Mouse (Mus musculus): Measurements from ENCODE around the gene Sept1. TPM values are rescaled to one million over a fixed set of nuclear protein-coding genes. Genes with fewer than 3 reads are reported as not detected.

Sept1 gene
- total RNA-seq, 2 experiments from 2014 or later = 21.7 to 38.6 TPM

Other genes starting within 250 kb of the Sept1 start
- gene Mvp, start 218.5 kb downstream of the Sept1 start, total RNA-seq (2015) = 2.2 and 5.1 TPM in 2 replicates
- 17.4 and 19.2 TPM in 2 replicates for gene Mvp, start 218.5 kb downstream of the Sept1 start, total RNA-seq (2017)
- gene Pagr1b, start 216.6 kb downstream of the Sept1 start, total RNA-seq (2015) = not detected in 2 replicates
- gene Pagr1b, start 216.6 kb downstream of the Sept1 start, total RNA-seq (2017) = not detected in 2 replicates
- 44.2 and 55.4 TPM in 2 replicates for gene Pagr1a, start 215.8 kb downstream of the Sept1 start, total RNA-seq (2015)
- gene Pagr1a, start 215.8 kb downstream of the Sept1 start, total RNA-seq (2017) = 39.8 and 48.1 TPM in 2 replicates
- 0.69 TPM in 1 of 2 replicates, not detected in the other for gene Gm42742, start 212.0 kb downstream of the Sept1 start, total RNA-seq (2015)
- 0.21 and 3.7 TPM in 2 replicates for gene Gm42742, start 212.0 kb downstream of the Sept1 start, total RNA-seq (2017)
- 0.74 and 1.1 TPM in 2 replicates for gene Prrt2, start 211.9 kb downstream of the Sept1 start, total RNA-seq (2015)
- gene Prrt2, start 211.9 kb downstream of the Sept1 start, total RNA-seq (2017) = 0.44 TPM in 1 of 2 replicates, not detected in the other
- gene Maz, start 206.1 kb downstream of the Sept1 start, total RNA-seq (2015) = 93.4 and 103 TPM in 2 replicates
- gene Maz, start 206.1 kb downstream of the Sept1 start, total RNA-seq (2017) = 64.2 and 64.5 TPM in 2 replicates
- gene Kif22, start 190.7 kb downstream of the Sept1 start, total RNA-seq (2015) = 76.8 and 89.8 TPM in 2 replicates
- gene Kif22, start 190.7 kb downstream of the Sept1 start, total RNA-seq (2017) = 67.8 and 84.8 TPM in 2 replicates
- 4.4 and 4.7 TPM in 2 replicates for gene Zg16, start 145.8 kb downstream of the Sept1 start, total RNA-seq (2015)
- gene Zg16, start 145.8 kb downstream of the Sept1 start, total RNA-seq (2017) = 1.7 and 4.0 TPM in 2 replicates
- 27.4 and 27.5 TPM in 2 replicates for gene AI467606, start 141.8 kb downstream of the Sept1 start, total RNA-seq (2015)
- 17.5 and 20.6 TPM in 2 replicates for gene AI467606, start 141.8 kb downstream of the Sept1 start, total RNA-seq (2017)
- 2.0 and 3.5 TPM in 2 replicates for gene Qprt, start 110.9 kb downstream of the Sept1 start, total RNA-seq (2015)
- 1.1 and 1.9 TPM in 2 replicates for gene Qprt, start 110.9 kb downstream of the Sept1 start, total RNA-seq (2017)
- 86.0 and 93.4 TPM in 2 replicates for gene Spn, start 95.3 kb downstream of the Sept1 start, total RNA-seq (2015)
- gene Spn, start 95.3 kb downstream of the Sept1 start, total RNA-seq (2017) = 294 and 316 TPM in 2 replicates
- 16.8 and 17.4 TPM in 2 replicates for gene Cd2bp2, start 37.1 kb downstream of the Sept1 start, total RNA-seq (2015)
- gene Cd2bp2, start 37.1 kb downstream of the Sept1 start, total RNA-seq (2017) = 56.0 and 65.7 TPM in 2 replicates
- gene Tbc1d10b, start 24.7 kb downstream of the Sept1 start, total RNA-seq (2015) = 12.8 and 13.8 TPM in 2 replicates
- gene Tbc1d10b, start 24.7 kb downstream of the Sept1 start, total RNA-seq (2017) = 34.0 and 36.0 TPM in 2 replicates
- 7.8 and 10.6 TPM in 2 replicates for gene Mylpf, start 24.2 kb downstream of the Sept1 start, total RNA-seq (2015)
- 6.0 and 6.8 TPM in 2 replicates for gene Mylpf, start 24.2 kb downstream of the Sept1 start, total RNA-seq (2017)
- gene Zfp553, start 69 bp downstream of the Sept1 start, total RNA-seq (2015) = 6.5 and 9.0 TPM in 2 replicates
- 13.8 and 15.4 TPM in 2 replicates for gene Zfp553, start 69 bp downstream of the Sept1 start, total RNA-seq (2017)
- 3.4 and 3.5 TPM in 2 replicates for gene Zfp771, start 11.1 kb upstream of the Sept1 start, total RNA-seq (2015)
- gene Zfp771, start 11.1 kb upstream of the Sept1 start, total RNA-seq (2017) = 2.7 and 8.0 TPM in 2 replicates
- gene Dctpp1, start 27.6 kb upstream of the Sept1 start, total RNA-seq (2015) = 92.7 and 106 TPM in 2 replicates
- gene Dctpp1, start 27.6 kb upstream of the Sept1 start, total RNA-seq (2017) = 62.4 and 63.5 TPM in 2 replicates
- gene Sephs2, start 40.9 kb upstream of the Sept1 start, total RNA-seq (2015) = 63.9 and 74.4 TPM in 2 replicates
- gene Sephs2, start 40.9 kb upstream of the Sept1 start, total RNA-seq (2017) = 161 and 168 TPM in 2 replicates
- 50.3 and 53.6 TPM in 2 replicates for gene Itgal, start 63.1 kb upstream of the Sept1 start, total RNA-seq (2015)
- gene Itgal, start 63.1 kb upstream of the Sept1 start, total RNA-seq (2017) = 21.4 and 23.8 TPM in 2 replicates
- 2.3 and 3.2 TPM in 2 replicates for gene Zfp768, start 112.5 kb upstream of the Sept1 start, total RNA-seq (2015)
- 6.5 and 8.9 TPM in 2 replicates for gene Zfp768, start 112.5 kb upstream of the Sept1 start, total RNA-seq (2017)
- gene Zfp747, start 142.9 kb upstream of the Sept1 start, total RNA-seq (2015) = 4.2 and 4.3 TPM in 2 replicates
- 7.4 and 9.2 TPM in 2 replicates for gene Zfp747, start 142.9 kb upstream of the Sept1 start, total RNA-seq (2017)
- 1.5 and 2.1 TPM in 2 replicates for gene 9130019O22Rik, start 154.0 kb upstream of the Sept1 start, total RNA-seq (2015)
- 4.2 and 6.5 TPM in 2 replicates for gene 9130019O22Rik, start 154.0 kb upstream of the Sept1 start, total RNA-seq (2017)
- gene E430018J23Rik, start 160.5 kb upstream of the Sept1 start, total RNA-seq (2015) = 1.0 and 1.5 TPM in 2 replicates
- 2.3 and 4.8 TPM in 2 replicates for gene E430018J23Rik, start 160.5 kb upstream of the Sept1 start, total RNA-seq (2017)
- gene Zfp764, start 173.7 kb upstream of the Sept1 start, total RNA-seq (2015) = 9.3 and 10.9 TPM in 2 replicates
- gene Zfp764, start 173.7 kb upstream of the Sept1 start, total RNA-seq (2017) = 9.9 and 12.4 TPM in 2 replicates
- gene Zfp688, start 188.9 kb upstream of the Sept1 start, total RNA-seq (2015) = 7.1 and 9.0 TPM in 2 replicates
- 4.7 and 5.9 TPM in 2 replicates for gene Zfp688, start 188.9 kb upstream of the Sept1 start, total RNA-seq (2017)
- gene Zfp689, start 216.0 kb upstream of the Sept1 start, total RNA-seq (2015) = 2.2 and 2.3 TPM in 2 replicates
- gene Zfp689, start 216.0 kb upstream of the Sept1 start, total RNA-seq (2017) = 1.2 and 3.0 TPM in 2 replicates
- gene Prr14, start 226.5 kb upstream of the Sept1 start, total RNA-seq (2015) = 74.8 and 85.3 TPM in 2 replicates
- 22.6 and 27.2 TPM in 2 replicates for gene Prr14, start 226.5 kb upstream of the Sept1 start, total RNA-seq (2017)
- gene Fbrs, start 246.1 kb upstream of the Sept1 start, total RNA-seq (2015) = 90.7 and 101 TPM in 2 replicates
- gene Fbrs, start 246.1 kb upstream of the Sept1 start, total RNA-seq (2017) = 19.5 and 20.0 TPM in 2 replicates

Data from megakaryocyte progenitor cell, adult 5-6 weeks (primary cell).